Mouse (Mus musculus): Measurements from ENCODE around the gene Gm11111. TPM values are rescaled to one million over a fixed set of nuclear protein-coding genes. Genes with fewer than 3 reads are reported as not detected.

Gm11111 gene
- polyA plus RNA-seq, 2 experiments from 2014 or later = not detected

GRCm38 (mm10) chr5:98582051-98582450 lies 29.6 kb downstream of the Gm11111 start:
- ATAC-seq = no peak

GRCm38 (mm10) chr5:98585915-98586314 lies 33.4 kb downstream of the Gm11111 start:
- ATAC-seq = no peak

Other genes with a start within 250 kb of the Gm11111 start
- not detected for gene Cfap299, start 223.4 kb upstream of the Gm11111 start, polyA plus RNA-seq (2017; shearing (Covaris generic))

All from activated CD4-positive, CD25-positive, alpha-beta regulatory T cell, adult 4 months (primary cell).